Mouse (Mus musculus): Measurements from ENCODE around the gene Nemp1. TPM values are rescaled to one million over a fixed set of nuclear protein-coding genes. Genes with fewer than 3 reads are reported as not detected.

Gene Nemp1
- 3.3 TPM for polyA plus RNA-seq (2015; fragmentation: Illumina TruSeq; extraction: RNeasy Lipid Tissue Mini Kit (QIAGEN cat#74804); ENCODE audit: low read depth, low replicate concordance)

GRCm38 (mm10) chr10:127666501-127667268, at the start of gene Nemp1:
TSS of gene Nemp1 (plus strand) at chr10:127666901.

GRCm38 (mm10) chr10:127620406-127621190, 46.1 kb upstream of the Nemp1 start, which contains the start of gene Lrp1:
TSS of gene Lrp1 (minus strand) at chr10:127621148.

DNA sequence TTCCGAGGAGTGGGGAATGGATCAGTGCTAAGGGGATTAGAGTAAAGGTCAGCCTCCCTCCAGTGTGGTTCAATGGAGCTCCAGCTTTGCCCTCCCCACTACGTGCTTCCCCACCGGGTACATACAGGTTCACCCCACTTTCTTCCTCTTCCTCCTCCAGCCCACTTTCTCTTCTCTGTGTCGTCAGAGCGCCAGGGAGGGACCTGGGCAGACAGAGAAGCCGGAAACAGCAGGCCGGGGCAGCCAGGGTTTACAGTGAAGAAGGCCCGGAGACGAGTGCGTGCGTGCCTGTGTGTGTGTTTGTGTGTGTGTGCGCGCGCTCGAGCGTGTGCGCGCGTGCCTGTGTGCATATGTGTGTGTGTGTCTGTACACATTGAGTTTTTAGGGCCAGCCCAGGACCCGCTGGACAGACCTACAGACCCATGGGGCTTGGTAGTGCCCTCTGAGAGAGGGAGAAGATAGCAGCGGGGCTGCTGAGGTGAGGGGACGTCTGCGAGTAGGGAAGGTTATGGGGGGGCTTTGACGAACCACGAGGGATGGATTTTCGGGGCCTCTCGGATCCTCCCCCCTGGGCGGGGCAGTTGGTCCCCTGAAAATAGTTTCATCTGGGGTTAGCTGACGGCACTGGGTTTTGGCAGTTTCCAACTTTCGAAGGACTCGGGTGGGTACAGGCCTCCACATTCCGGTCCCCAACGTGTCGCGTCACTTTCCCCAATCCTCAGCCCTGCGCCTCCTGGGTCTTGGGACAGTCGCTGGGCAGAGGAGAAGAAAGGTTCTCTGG, 23.7 kb upstream of the Nemp1 start, which contains the start of gene Stat6:
Stat6 (plus strand) TSS at position 215 of the 781 bp plus-strand sequence.

GRCm38 (mm10) chr10:127668093-127669050, 1.7 kb downstream of the Nemp1 start, which contains the start of gene Nab2:
TSS of gene Nab2 (minus strand) at chr10:127668568.

GRCm38 (mm10) chr10:127704766-127705220, 38.1 kb downstream of the Nemp1 start, which contains the start of gene Myo1a:
TSS of gene Myo1a (plus strand) at chr10:127705170.

GRCm38 (mm10) chr10:127724178-127724577, 57.5 kb downstream of the Nemp1 start, which contains the start of gene Tac2:
TSS of gene Tac2 (plus strand) at chr10:127724478.

GRCm38 (mm10) chr10:127739083-127739660, 72.5 kb downstream of the Nemp1 start, which contains the start of gene Zbtb39:
TSS of gene Zbtb39 (plus strand) at chr10:127739538.

Other genes starting within 250 kb of the Nemp1 start
- 4.3 TPM for gene Stac3, start 165.2 kb upstream of the Nemp1 start, polyA plus RNA-seq (2015; fragmentation: Illumina TruSeq; extraction: RNeasy Lipid Tissue Mini Kit (QIAGEN cat#74804); ENCODE audit: low read depth, low replicate concordance)
- 9.8 TPM for gene Ndufa4l2, start 151.9 kb upstream of the Nemp1 start, polyA plus RNA-seq (2015; fragmentation: Illumina TruSeq; extraction: RNeasy Lipid Tissue Mini Kit (QIAGEN cat#74804); ENCODE audit: low read depth, low replicate concordance)
- 26.1 TPM for gene Shmt2, start 144.5 kb upstream of the Nemp1 start, polyA plus RNA-seq (2015; fragmentation: Illumina TruSeq; extraction: RNeasy Lipid Tissue Mini Kit (QIAGEN cat#74804); ENCODE audit: low read depth, low replicate concordance)
- 6.8 TPM for gene Nxph4, start 132.3 kb upstream of the Nemp1 start, polyA plus RNA-seq (2015; fragmentation: Illumina TruSeq; extraction: RNeasy Lipid Tissue Mini Kit (QIAGEN cat#74804); ENCODE audit: low read depth, low replicate concordance)
- gene Lrp1, start 45.8 kb upstream of the Nemp1 start, polyA plus RNA-seq (2015; fragmentation: Illumina TruSeq; extraction: RNeasy Lipid Tissue Mini Kit (QIAGEN cat#74804); ENCODE audit: low read depth, low replicate concordance), result 158 TPM
- gene Stat6, start 23.9 kb upstream of the Nemp1 start, polyA plus RNA-seq (2015; fragmentation: Illumina TruSeq; extraction: RNeasy Lipid Tissue Mini Kit (QIAGEN cat#74804); ENCODE audit: low read depth, low replicate concordance), result 11.0 TPM
- gene Nab2, start 1.7 kb downstream of the Nemp1 start, polyA plus RNA-seq (2015; fragmentation: Illumina TruSeq; extraction: RNeasy Lipid Tissue Mini Kit (QIAGEN cat#74804); ENCODE audit: low read depth, low replicate concordance), result 30.7 TPM
- gene Myo1a, start 38.3 kb downstream of the Nemp1 start, polyA plus RNA-seq (2015; fragmentation: Illumina TruSeq; extraction: RNeasy Lipid Tissue Mini Kit (QIAGEN cat#74804); ENCODE audit: low read depth, low replicate concordance), result 1.2 TPM
- 23.1 TPM for gene Tac2, start 57.6 kb downstream of the Nemp1 start, polyA plus RNA-seq (2015; fragmentation: Illumina TruSeq; extraction: RNeasy Lipid Tissue Mini Kit (QIAGEN cat#74804); ENCODE audit: low read depth, low replicate concordance)
- gene Zbtb39, start 72.6 kb downstream of the Nemp1 start, polyA plus RNA-seq (2015; fragmentation: Illumina TruSeq; extraction: RNeasy Lipid Tissue Mini Kit (QIAGEN cat#74804); ENCODE audit: low read depth, low replicate concordance), result 4.3 TPM
- gene Gpr182, start 84.8 kb downstream of the Nemp1 start, polyA plus RNA-seq (2015; fragmentation: Illumina TruSeq; extraction: RNeasy Lipid Tissue Mini Kit (QIAGEN cat#74804); ENCODE audit: low read depth, low replicate concordance), result 0.59 TPM
- not detected for gene Rdh1, start 92.8 kb downstream of the Nemp1 start, polyA plus RNA-seq (2015; fragmentation: Illumina TruSeq; extraction: RNeasy Lipid Tissue Mini Kit (QIAGEN cat#74804); ENCODE audit: low read depth, low replicate concordance)
- gene Rdh16f1, start 92.9 kb downstream of the Nemp1 start, polyA plus RNA-seq (2015; fragmentation: Illumina TruSeq; extraction: RNeasy Lipid Tissue Mini Kit (QIAGEN cat#74804); ENCODE audit: low read depth, low replicate concordance), result not detected
- gene Rdh9, start 109.5 kb downstream of the Nemp1 start, polyA plus RNA-seq (2015; fragmentation: Illumina TruSeq; extraction: RNeasy Lipid Tissue Mini Kit (QIAGEN cat#74804); ENCODE audit: low read depth, low replicate concordance), result 0.68 TPM
- gene Rdh16, start 134.3 kb downstream of the Nemp1 start, polyA plus RNA-seq (2015; fragmentation: Illumina TruSeq; extraction: RNeasy Lipid Tissue Mini Kit (QIAGEN cat#74804); ENCODE audit: low read depth, low replicate concordance), result 0.22 TPM
- not detected for gene Rdh19, start 183.0 kb downstream of the Nemp1 start, polyA plus RNA-seq (2015; fragmentation: Illumina TruSeq; extraction: RNeasy Lipid Tissue Mini Kit (QIAGEN cat#74804); ENCODE audit: low read depth, low replicate concordance)
- gene Rdh16f2, start 199.6 kb downstream of the Nemp1 start, polyA plus RNA-seq (2015; fragmentation: Illumina TruSeq; extraction: RNeasy Lipid Tissue Mini Kit (QIAGEN cat#74804); ENCODE audit: low read depth, low replicate concordance), result not detected
- gene Rdh7, start 221.9 kb downstream of the Nemp1 start, polyA plus RNA-seq (2015; fragmentation: Illumina TruSeq; extraction: RNeasy Lipid Tissue Mini Kit (QIAGEN cat#74804); ENCODE audit: low read depth, low replicate concordance), result not detected
- gene Sdr9c7, start 231.6 kb downstream of the Nemp1 start, polyA plus RNA-seq (2015; fragmentation: Illumina TruSeq; extraction: RNeasy Lipid Tissue Mini Kit (QIAGEN cat#74804); ENCODE audit: low read depth, low replicate concordance), result not detected